Mouse (Mus musculus): Measurements from ENCODE around the gene 2610301B20Rik.
"Not testable (repeated sequence)": the region's sequence is repeated elsewhere in the genome, so short reads cannot be mapped to it uniquely, and the experiment has no call there.

Gene 2610301B20Rik

DNA sequence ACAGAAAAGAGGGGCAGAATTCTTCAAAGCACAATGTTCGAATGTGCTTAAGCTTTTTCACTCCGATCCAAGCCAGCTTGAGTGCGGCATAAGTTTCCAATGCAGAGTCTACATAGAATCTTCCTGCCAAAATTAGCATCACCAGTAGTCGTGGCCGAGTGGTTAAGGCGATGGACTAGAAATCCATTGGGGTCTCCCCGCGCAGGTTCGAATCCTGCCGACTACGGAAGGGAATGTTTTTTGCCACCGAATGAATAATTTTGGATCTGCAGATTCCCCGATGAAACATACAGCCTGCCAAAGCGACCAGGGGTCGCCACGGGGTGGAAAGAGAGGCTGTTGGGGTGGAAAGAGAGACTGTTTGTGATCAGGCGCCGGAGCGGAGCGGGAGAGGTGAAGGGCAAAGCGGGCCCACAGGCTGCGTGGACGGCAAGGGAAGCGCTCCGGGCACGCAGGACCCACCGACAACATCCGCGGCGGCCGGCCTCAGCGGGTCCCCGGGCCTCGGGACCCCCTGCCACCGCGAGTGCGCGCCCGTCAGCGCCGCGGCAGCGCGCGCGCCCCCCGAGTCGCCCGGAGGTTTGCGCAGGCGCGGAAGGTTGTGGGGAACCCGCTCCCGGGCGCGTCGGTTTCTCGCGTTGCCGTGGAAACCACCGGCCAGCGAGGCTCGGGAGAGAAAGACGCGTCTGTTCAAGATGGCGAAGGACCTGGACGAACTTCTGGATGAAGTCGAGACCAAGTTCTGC lies at the start of gene 2610301B20Rik:
TSS of gene 2610301B20Rik (plus strand) at position 579 of the 746 bp plus-strand sequence.
- peak; percentile 97 for DNase-seq

DNA sequence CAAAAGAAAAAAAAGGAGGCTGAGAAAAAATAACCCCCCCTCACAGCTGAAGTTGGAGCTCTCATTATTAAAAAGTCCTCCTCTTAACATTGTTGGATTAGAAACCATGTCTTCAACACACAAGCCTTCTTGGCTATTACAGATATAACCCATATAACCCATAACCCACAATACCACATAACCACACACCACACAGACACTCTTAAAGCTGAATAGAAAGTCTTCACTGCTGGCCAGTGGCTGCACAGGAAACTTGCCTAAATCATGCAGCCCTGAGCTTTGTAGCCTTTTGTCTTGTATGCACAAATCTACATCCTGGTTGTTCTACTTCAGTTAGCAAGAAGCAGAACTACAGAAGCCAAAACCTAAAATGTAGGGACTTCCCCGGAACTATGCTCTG lies 41.0 kb upstream of the 2610301B20Rik start:
- no peak for DNase-seq

DNA sequence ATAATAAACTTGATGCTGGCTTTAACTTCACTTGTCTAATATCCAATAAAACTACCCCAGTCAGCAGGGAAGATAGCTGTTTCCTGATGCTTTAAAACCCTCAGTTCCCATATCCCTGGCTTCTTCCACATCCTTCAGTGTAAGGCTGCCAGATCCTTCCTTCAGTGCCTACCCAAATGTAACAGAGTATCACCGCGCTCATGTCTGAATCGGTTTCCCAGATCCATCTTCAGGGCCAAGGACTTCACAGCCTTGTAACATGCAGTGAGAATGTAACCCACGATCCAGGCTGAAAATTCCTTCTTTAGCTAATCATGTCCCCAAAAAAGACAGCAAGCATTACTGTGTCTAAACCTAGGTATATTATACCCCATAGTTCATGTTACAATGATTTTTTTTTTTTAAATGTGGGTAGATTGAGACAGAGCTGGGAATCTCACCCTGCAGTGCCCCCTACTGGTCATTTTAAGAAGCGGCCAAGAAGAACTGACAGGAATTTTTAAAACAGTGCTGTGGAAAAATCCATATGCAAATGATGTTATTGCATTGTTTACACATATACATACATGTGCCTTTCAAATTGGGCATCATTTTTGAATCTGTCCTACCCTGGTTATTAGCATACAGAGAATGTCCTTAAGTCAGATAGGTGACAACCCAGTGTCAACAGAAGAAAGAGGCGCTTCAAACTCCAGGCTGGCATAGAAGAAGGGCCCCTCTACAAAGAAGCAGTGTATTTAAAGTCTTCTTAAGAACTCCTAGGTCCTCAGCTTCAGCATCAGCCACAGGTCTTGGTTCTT lies 38.8 kb upstream of the 2610301B20Rik start:
- DNase-seq = peak; percentile 51

DNA sequence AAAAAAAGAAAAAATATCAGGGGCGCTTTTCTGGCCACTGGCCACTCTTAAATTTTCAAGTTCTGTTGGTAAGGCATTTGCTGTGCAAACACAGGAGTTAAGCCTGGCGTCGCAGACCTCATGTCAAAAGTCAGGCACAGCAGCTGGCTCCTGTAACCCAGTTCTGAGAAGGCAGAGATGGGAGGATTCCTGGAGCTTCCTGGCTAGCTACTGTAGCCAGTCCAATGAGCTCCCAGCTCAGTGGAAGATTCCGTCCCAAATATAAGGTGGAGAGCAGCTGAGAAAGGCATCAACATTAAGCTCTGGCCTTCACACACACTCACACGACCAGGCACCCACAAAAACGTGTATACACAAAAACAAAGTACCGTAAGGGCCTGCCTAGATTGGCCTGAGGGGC lies 28.4 kb upstream of the 2610301B20Rik start:
- DNase-seq = no peak

DNA sequence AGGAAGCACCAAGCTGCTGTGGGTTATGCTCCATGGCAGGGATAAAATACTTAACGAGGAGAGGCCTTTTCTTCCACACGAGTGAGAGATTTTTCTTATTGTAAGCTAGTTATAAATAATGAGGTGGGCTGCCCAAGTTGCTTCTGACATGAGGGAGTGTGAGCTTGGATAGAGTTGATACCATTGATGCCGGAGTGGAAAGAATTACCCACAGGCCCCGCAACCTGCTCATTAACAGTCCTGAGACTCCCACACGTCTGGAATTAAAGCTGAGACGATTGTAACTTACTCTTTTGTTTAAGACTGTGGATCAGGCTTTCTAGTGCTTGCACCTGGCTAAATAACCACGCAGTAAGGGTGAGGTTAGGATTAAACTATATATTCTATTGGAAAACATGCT lies 24.5 kb upstream of the 2610301B20Rik start:
- no peak for DNase-seq

DNA sequence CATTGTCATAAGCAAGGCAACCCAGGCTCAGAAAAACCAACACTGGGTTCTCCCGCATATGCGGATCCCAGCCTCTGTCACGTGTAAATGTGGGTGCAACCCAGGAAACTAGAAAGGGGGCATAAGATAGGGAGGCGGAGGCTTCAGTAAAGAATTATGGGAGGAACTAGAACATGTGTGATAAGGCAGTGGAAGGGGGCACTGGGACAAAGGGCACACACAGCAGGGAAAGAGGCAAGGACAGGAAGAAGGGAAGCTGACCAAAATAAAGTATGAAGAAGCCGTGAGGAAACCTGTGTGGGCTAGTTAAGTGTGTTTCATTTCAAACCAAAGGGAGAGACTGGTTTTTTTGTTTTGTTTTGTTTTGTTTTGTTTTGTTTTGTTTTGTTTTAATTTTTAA lies 23.3 kb upstream of the 2610301B20Rik start:
- no peak for DNase-seq

DNA sequence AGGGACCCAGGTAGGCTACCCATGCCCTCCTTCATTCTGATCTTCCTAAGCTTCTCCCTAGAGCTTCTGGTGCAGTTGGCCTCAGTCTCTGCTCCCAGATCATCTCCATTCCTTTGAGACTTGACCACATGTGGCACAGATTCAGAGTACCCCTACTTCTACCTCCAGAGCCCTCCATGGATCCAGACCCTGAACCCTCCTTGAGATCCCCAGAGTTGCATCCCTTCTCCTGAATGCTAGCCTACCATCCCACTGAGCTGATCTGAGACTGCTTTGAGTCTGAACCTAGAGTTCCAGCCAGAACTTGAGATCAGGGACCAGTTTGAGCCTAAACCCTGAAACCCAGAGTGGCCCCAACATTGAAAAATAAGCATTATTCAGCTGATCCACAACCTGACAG lies 15.1 kb upstream of the 2610301B20Rik start:
- DNase-seq = no peak

DNA sequence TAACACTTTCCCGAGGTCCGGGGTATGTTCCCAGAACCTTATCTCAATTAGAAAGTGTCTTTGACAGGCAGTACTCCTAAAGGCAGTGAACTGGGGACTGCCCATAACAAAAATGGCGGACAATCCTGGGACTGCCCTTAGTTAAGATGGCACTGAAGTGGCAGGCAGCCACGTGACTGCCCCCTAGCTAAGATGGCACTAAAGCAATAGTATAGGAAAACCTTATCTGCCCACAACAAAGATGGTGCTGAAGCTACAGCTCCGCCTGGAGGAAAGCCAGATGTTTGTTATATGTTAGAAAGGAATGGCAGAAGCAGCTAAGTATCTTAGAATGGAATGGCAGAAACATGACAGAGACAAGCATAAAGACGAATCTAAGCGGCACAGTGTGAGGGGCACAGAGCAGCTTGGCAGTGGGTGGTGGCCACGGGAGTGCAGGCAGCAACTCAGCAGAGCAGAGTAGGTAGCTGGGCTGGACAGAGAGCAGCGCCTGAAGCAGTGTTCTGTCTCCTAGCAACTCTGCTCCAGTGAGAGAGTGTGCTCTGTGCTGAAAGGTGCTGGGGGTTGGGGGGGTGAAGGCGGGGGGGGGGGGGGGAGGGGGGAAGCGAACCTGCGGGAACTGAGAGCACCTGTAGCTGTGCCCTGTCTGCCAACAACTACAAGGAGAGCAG lies 14.3 kb upstream of the 2610301B20Rik start:
- DNase-seq = peak; percentile 65

DNA sequence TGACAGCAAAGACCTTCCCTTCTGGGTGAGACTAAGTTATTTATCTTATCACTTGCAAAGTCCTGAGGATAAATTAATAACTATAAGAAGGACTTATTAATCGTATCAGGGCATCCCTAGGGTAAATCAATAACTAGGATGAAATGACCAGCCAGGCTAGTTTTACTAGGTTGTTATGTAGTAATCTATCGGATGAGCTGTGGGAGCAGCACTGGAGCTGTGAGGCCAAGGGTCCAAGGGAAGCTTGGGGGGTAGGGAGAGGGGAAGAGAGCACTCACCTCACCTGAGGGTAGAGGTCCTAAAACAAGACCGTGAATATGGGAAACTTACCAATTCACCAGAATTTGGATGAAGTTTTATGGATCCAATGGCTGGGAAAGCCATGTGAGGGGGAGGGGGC lies 13.5 kb upstream of the 2610301B20Rik start:
- no peak for DNase-seq

DNA sequence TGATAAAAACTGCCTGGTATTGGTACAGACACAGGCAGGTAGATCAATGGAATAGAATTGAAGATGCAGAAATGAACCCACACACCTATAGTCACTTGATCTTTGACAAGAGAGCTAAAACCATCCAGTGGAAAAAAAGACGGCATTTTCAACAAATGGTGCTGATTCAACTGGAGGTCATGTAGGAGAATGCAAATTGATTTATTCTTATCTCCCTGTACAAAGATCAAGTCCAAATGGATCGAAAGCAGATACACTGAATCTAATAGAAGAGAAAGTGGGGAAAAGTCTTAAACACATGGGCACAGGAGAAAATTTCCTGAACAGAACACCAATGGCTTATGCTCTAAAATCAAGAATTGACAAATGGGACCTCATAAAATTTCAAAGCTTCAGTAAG lies 11.4 kb upstream of the 2610301B20Rik start:
- DNase-seq = not testable (repeated sequence)

DNA sequence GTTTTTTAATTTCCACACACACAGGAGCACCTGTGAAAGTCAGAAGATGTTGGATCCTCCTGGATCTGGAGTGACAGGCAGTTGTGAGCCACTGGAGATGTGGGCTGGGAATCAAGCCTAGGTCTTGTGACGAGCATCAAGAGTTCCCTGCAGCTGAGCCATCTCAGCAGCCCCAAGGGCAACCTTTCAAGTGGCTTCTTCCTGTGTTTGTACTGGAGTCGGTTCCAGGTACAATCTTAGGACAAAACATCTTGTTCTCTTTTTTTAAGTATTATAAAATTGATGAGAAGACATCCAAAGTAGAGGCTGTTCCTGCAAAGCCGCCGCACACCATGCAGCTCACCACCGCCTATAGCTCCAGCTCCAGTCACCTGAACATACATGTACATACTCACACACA lies 2.1 kb upstream of the 2610301B20Rik start:
- no peak for DNase-seq

DNA sequence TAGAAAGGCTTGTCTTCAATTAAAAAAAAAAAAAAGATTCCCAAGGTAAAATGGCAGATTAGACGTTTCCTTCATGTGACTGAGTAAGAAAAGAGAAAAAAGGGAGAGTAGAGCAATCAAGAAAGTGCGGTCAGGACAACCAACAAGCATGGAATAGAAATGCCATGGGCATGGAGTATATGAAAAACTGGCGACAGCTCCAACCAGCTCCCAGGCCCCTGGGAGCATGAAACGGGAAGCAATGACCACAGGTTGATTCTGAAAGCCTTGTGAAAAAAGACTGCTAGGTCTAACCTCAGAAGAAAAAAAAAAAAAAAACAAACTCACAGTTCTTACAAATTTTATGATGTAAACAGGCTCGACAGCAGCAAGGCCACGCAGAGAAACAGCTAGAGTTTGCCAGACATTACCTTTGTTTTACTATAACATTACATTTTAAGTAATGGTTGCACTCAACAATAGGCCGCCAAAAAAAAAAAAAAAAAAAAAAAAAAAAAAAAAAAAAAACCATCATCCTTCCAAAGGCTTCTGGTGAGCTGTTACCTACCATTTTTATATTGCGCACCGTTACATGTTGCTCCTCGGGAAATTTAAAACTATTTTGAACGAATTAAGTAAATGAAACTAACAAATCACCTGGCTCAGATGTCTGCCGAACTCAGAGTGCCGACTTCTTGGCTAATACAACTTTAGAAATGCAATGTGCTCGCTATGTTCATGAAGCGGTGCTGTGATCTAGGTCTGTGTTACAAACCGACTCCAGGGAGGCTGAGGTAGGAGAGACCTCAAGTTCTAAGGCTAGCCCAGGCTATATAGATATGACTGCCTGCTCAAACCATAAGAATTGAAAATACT lies 1.4 kb upstream of the 2610301B20Rik start:
- peak; percentile 33 for DNase-seq

DNA sequence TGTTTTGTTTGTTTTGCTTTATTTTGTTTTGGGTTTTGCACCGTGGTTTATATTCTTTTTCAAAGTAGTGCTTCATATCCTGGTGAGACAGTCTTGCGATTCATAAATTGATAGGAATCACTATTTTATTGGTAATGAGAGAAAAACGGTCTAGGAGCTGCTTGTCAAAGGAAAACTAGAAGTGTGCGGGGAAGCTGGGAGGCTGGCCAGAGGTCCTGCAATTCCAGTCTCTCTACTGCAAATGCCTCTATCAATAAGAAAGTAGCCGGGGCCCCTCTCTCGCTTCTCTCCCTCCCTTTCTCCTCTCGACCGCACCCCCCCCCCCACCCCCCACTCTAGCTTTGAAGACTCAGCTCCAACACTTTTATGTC lies 764 bp upstream of the 2610301B20Rik start:
- no peak for DNase-seq

DNA sequence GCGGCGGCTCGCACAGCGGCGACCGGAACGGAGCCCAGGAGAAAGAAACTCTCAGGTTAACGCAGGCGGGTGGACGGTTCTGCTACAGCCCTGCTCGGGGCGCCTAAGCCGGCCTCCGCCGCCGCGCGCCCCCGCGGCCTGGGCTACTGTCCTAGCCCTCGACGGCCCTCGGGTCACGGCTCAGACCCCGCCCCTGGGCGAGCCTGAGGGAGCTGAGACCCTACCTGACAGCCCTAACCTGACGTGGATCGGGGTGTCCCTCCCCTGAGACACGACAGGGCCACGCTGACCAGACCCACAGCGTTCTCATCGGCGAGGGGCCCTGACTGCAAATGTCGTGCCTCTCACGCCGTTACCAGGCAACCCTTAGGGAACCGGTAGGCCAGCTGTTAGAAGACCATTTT lies 422 bp downstream of the 2610301B20Rik start:
- DNase-seq = peak; percentile 82

DNA sequence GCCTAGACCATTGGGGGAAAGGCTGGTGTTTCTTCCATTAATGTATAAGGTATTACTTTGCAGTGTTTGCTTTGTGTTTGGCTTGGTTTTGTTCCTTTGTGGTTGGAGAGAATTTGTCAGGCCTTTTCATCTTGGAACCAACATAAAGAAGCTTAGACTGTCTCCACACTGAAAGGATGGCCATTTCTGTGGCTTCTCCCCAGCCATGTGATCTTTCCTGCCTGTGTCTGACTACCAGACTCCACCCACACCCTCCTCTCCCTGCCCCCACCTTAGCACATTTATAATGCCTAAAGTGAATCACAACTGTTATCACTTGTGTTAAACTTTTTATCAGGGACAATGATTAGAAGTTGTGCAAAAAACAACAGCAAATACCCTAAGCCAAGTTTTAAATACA lies 1.1 kb downstream of the 2610301B20Rik start:
- DNase-seq = peak; percentile 27

DNA sequence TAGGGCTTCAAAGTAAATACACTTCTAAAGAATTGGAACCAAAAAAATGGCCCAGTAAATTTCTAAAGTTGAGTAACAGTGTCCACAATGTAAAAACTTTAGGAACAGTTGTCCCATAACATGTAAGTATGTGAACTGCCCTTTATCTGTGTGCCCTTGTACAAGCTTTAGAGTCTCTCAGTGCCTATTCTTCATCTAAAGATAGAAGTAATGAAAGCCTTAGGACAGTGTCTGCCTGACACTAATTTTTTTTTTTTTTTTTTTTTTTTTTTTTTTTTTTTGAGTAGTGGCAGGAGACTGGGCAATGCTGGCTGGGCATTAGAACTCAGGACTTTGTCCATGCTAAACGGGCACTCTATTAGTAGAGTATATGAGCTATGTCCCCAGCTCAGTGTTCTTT lies 2.8 kb downstream of the 2610301B20Rik start:
- DNase-seq = no peak

DNA sequence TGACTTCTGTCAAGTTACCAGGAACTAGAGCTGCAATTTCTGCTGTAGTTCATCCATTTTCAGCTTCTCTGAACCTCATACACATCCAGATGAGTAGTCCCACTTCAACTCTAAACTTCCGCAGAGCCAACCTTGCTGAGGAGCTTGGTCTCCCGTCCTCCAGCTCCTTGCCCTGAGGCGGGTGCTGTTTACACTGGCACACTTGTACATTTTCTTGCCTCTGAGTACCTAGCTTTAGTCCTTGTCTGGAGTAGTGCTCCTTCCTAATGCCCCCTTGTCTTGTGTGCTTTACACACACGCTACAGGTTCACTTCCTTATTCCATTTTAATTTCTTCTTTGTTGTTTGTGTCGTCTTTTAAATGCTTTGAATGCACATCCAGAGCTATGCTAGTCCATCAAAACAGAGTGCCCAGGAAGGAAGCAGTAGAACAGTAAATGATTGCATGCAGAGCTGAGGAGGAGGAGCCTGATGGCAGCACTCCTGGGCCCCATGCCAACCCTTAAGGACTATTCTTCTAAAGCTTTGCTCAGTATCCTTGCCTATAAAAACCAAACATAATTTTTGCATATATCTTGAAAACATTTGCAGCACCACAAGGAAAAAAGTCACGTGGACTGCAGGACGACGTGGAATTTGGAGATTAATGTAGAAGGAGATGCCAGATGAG lies 9.6 kb downstream of the 2610301B20Rik start:
- no peak for DNase-seq

DNA sequence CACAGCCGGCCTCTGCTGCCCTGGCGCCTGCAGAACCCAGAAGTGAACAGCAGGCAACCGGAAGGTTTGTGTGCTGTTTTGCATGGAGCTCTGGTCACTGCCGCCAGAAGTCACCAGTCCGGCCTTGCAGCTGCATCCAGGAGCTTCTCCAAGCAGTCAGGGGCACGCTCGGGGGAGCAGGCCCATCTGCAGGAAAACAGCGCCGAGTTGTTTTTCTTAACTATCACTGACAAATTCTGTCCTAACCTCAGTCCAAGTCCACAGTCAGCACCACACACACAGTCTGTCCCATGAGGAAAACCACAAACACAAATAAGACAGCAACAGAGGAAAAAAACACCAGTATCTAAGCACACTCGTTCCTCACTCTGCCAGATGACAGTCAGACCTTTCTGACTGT lies 14.5 kb downstream of the 2610301B20Rik start:
- DNase-seq = no peak

DNA sequence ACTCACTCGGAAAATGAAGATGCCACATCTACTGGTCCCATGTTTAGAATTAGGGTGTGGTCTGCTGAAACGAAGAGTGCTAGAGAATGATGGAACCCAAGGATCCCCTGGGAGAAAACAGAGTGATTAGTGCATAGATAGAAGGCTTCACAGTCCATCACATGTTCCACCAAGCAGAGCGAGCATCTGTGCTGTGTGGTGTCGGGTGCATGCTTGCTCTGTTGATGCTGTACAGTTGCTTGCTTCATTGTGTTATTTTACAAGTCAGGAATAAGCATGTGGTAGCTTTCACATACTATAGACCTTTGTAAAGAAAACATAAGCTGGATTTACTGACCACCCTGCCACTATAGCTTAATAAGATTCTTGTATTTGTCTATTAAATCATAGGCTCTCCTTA lies 22.0 kb downstream of the 2610301B20Rik start:
- DNase-seq = no peak

DNA sequence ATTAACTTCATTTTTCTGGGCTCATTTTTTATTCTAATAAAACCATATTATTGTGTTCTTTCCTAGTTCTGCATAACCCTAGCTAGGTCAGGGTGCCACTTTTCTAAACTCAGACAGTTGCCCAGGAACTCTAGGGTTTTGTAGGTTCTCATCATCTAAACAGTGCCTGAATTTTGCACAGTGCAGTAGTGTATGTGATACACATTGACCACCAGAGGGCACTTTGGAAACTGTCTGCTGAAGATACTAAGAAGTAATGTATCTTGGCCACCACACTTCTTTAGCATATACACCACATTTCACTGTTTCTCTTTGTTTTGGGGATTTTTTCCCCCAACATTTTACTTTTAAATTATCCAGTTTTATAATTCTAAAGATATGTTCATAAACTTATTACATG lies 22.6 kb downstream of the 2610301B20Rik start:
- DNase-seq = peak; percentile 69

DNA sequence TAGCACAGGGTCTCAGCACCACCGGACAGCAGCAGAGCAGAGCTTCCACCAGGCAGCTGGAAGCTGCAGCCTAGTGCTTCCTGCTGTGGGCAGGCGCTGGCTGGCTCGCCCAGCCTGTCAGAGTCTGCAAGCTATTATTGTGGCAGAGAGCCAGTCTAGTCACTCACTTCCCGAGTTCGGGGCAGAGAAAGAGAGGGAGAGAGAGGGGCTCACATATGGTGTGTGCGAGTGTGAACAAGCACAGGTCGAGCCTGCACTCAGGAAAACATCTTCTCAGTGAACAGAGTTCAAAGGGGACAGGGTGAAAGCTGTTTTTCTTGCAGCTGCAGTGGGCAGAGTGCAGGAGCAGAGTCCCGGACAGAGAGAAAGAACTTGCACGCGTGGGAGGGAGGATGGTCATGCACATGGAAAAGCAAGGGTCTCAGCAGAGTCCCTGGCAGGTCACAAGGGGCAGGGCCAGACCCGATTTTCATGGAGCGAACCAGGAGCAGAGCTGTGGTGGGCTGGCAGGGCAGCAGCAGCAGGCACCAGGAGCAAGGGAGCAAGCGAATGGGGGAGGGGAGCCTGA lies 31.0 kb downstream of the 2610301B20Rik start:
- peak; percentile 50 for DNase-seq

DNA sequence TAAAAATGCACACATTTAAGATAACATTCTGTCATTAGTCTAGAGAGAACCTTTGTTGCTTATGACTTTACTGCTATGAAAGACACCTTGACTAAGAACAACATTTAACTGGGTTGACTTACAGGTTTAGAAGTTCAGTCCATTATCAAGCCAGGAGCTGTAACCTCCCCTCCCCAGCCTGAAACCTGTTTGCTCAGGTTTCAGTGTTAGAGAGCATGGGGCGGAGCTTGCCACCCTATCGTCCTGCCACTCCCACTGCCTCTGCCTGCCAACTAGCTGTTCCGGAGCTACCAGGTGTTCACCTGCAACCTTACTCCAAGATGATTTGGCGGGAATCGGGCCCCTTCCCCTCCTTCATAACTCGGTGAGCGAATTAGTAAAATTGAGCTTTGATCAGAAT lies 37.1 kb downstream of the 2610301B20Rik start:
- not testable (repeated sequence) for DNase-seq

All from retina, postnatal 1 day (tissue).